Mouse (Mus musculus) heart, embryonic 13.5 days (tissue): ENCODE measurements around the gene Mpp2. TPM values are rescaled to one million over a fixed set of nuclear protein-coding genes. Genes with fewer than 3 reads are reported as not detected.

Experiments used
- ATAC-seq: fragments of 200-750 bp; cut with Nextera tagmentation; 2 replicates; pipeline ENCODE4 v1.8.0; 2017; ENCODE audit warnings: moderate TSS enrichment; ENCODE audit not compliant: insufficient number of reproducible peaks, low FRiP score, low TSS enrichment; ENCODE audit errors: extremely low read depth
- H3K27ac ChIP-seq: fragments of 300-500 bp; sonication (generic); replicated peaks from 2 replicates; pipeline ENCODE4 v1.5.1; 2015; ENCODE audit warnings: moderate library complexity, mild to moderate bottlenecking, inconsistent platforms
- H3K27me3 ChIP-seq: fragments of 300-500 bp; sonication (generic); replicated peaks from 2 replicates; pipeline ENCODE4 v1.6.1; 2015; ENCODE audit warnings: mild to moderate bottlenecking, inconsistent platforms
- H3K36me3 ChIP-seq: fragments of 300-500 bp; sonication (generic); 2 replicates; pipeline ENCODE4 v1.6.1; 2015; ENCODE audit warnings: mild to moderate bottlenecking, inconsistent platforms
- H3K4me1 ChIP-seq: fragments of 300-500 bp; sonication (generic); 2 replicates; pipeline ENCODE4 v1.6.1; 2015; ENCODE audit warnings: inconsistent platforms
- H3K4me2 ChIP-seq: fragments of 300-500 bp; sonication (generic); 2 replicates; pipeline ENCODE4 v1.6.1; 2015; ENCODE audit warnings: inconsistent platforms, mild to moderate bottlenecking, moderate library complexity
- H3K4me3 ChIP-seq: fragments of 300-500 bp; sonication (generic); 2 replicates; pipeline ENCODE4 v1.5.1; 2015; ENCODE audit warnings: moderate library complexity, mild to moderate bottlenecking, inconsistent platforms
- H3K9ac ChIP-seq: fragments of 300-500 bp; sonication (generic); 2 replicates; pipeline ENCODE4 v1.6.1; 2015; ENCODE audit warnings: inconsistent platforms, mild to moderate bottlenecking, moderate library complexity
- H3K9me3 ChIP-seq: fragments of 300-500 bp; sonication (generic); 2 replicates; pipeline ENCODE4 v1.6.1; 2016; ENCODE audit warnings: inconsistent platforms
- whole genome bisulfite sequencing: fragments of 180-500 bp; shearing (Covaris S2); methylation state at CpG from one replicate; pipeline ENCODE4 v1.1.7; 2015; ENCODE audit warnings: mixed read lengths; 5-methylcytosine and 5-hydroxymethylcytosine counted together
- polyA plus RNA-seq: library from polyadenylated mRNA; unstranded; fragments of >200 nt; fragmentation: Nextera tagmentation; extraction: Ambion mirVana; gene quantifications from 2 replicates; pipeline ENCODE4 v1.2.1, GENCODE M21; 2015

Gene Mpp2
- polyA plus RNA-seq, 1 experiment from 2014 or later: 11.0 TPM

DNA sequence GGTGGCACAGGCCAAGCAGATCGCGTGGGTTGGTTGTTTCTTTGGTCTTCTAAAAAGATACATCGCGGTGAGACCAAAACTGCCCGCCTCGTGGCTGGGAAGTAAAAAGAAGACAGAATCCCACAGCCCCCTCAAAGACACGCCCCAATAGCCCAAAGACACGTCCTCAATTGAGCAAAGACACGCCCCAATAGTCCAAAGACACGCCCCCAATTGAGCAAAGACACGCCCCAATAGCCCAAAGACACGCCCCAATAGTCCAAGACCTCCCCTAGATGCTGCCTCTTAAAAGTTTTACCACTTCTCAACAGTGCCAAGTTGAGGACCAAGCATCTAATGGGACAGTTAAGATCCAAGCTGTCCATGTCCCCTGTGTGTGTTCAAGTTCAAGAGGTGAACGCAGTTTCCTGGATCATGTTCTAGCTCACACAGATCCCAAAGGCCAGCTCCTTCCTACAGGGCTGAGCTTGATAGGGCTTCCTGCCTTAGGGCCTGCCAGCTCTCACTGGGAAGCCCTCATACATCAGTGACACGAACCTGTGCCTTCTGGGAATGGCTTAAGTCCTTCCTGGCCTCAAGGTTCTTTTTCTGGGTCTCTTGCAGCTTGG lies 38.3 kb downstream of the Mpp2 start:
- H3K27me3 ChIP-seq: no peaks in the 10 kb centered on the region
- ATAC-seq: no peak
- peak overlapping the region; percentile 80 for H3K27ac ChIP-seq
- H3K9me3 ChIP-seq: peaks cover 9% of the 10 kb centered on the region
- no peak overlapping the region for H3K4me2 ChIP-seq
- no peaks in the 10 kb centered on the region for H3K36me3 ChIP-seq
- no peak overlapping the region for H3K9ac ChIP-seq
- peaks cover 6% of the 10 kb centered on the region; the same call in 1 of the 2 replicates for H3K4me1 ChIP-seq
- WGBS: 44% methylated on average over 14 of the region's 14 CpGs
- H3K4me3 ChIP-seq: no peak overlapping the region

DNA sequence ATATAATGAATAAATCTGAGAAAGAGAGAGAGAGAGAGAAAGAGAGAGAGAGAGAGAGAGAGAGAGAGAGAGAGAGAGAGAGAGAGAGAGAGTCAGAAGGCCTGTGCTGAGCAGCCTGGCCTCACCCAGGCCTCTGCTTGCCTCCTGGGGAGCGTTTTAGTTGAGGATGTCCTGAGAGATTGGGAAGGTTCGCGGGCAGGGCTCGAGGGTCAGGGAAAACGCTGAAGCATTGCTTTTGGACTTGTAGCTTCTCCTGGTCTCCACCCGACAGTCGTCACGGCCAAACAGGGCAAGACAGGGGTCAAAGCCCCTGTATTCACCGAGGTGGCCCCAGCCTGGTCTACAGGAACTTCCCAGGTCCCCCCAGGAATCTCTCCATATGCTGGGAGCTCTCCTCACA lies 41.7 kb downstream of the Mpp2 start:
- H3K27me3 ChIP-seq: no peaks in the 10 kb centered on the region
- WGBS: 75% methylated on average over 9 of the region's 9 CpGs
- ATAC-seq: no peak
- no peak overlapping the region for H3K9ac ChIP-seq
- H3K36me3 ChIP-seq: no peaks in the 10 kb centered on the region
- no peak overlapping the region for H3K4me3 ChIP-seq
- peaks cover 9% of the 10 kb centered on the region for H3K9me3 ChIP-seq
- no peaks in the 10 kb centered on the region for H3K4me1 ChIP-seq
- no peak overlapping the region for H3K27ac ChIP-seq
- H3K4me2 ChIP-seq: no peak overlapping the region

- peaks cover under 1% of the 10 kb centered on the region; the same call in 1 of the 2 replicates for H3K4me1 ChIP-seq
Measured at GRCm38 (mm10) chr11:102044691-102045212, 43.6 kb downstream of the Mpp2 start.

GRCm38 (mm10) chr11:102043381-102043780 lies 44.9 kb downstream of the Mpp2 start:
- H3K9ac ChIP-seq: no peak overlapping the region
- no peak for ATAC-seq
- no peaks in the 10 kb centered on the region for H3K36me3 ChIP-seq
- H3K4me3 ChIP-seq: no peak overlapping the region
- WGBS: 75% methylated on average over 6 of the region's 6 CpGs
- peaks cover 3% of the 10 kb centered on the region; the same call in 1 of the 2 replicates for H3K4me1 ChIP-seq
- no peak overlapping the region for H3K27ac ChIP-seq
- H3K27me3 ChIP-seq: no peaks in the 10 kb centered on the region
- no peak overlapping the region for H3K4me2 ChIP-seq
- H3K9me3 ChIP-seq: peaks cover 9% of the 10 kb centered on the region

More at GRCm38 (mm10) chr11:102044691-102045212, 43.6 kb downstream of the Mpp2 start:
- WGBS: 78% methylated on average over 7 of the region's 7 CpGs
- no peak overlapping the region for H3K4me3 ChIP-seq
- ATAC-seq: no peak
- H3K9ac ChIP-seq: no peak overlapping the region
- H3K9me3 ChIP-seq: peaks cover 9% of the 10 kb centered on the region
- no peak overlapping the region for H3K27ac ChIP-seq
- no peak overlapping the region for H3K4me2 ChIP-seq
- no peaks in the 10 kb centered on the region for H3K36me3 ChIP-seq
- H3K27me3 ChIP-seq: no peaks in the 10 kb centered on the region

DNA sequence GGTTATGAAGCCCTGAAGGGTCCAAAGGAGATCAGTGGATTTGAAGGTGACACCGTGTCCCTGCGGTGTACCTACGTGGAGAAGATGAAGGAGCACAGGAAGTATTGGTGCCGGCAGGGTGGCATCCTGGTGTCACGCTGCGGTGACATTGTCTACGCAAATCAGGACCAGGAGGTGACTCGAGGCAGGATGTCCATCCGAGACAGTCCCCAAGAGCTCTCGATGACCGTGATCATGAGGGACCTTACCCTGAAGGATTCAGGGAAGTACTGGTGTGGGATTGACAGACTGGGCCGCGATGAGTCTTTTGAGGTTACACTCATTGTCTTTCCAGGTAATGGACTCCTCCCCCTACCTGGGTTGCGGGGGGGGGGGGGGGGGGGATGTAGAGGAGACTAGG lies 45.3 kb downstream of the Mpp2 start:
- no peak overlapping the region for H3K4me2 ChIP-seq
- 0 out of 2 replicates have a peak, but pooled peaks cover 1% of the 10 kb centered on the region for H3K27me3 ChIP-seq
- no peak overlapping the region for H3K4me3 ChIP-seq
- H3K27ac ChIP-seq: no peak overlapping the region
- 80% methylated on average over 13 of the region's 14 CpGs for WGBS
- H3K4me1 ChIP-seq: peaks cover 3% of the 10 kb centered on the region; the same call in 1 of the 2 replicates
- no peak overlapping the region for H3K9ac ChIP-seq
- no peak for ATAC-seq
- H3K36me3 ChIP-seq: no peaks in the 10 kb centered on the region
- peaks cover 9% of the 10 kb centered on the region for H3K9me3 ChIP-seq

- H3K27ac ChIP-seq: no peak within 1 kb of the TSS
- WGBS: 57% methylated on average over 5 of the region's 5 CpGs
- peak within 1 kb of the TSS; percentile 7; the same call in 1 of the 2 replicates for H3K4me2 ChIP-seq
Measured at GRCm38 (mm10) chr11:102041350-102041949, 46.9 kb downstream of the Mpp2 start, which contains the start of gene Cd300lg. Gene Cd300lg (plus strand): TSS chr11:102041509.

GRCm38 (mm10) chr11:102040646-102041045 lies 47.7 kb downstream of the Mpp2 start:
- Histone ChIP-seq H3K9me3 (peaks cover 4% of the 10 kb centered on the region), H3K4me2 (no peak overlapping the region), H3K27ac (no peak overlapping the region), H3K4me1 (peaks cover 3% of the 10 kb centered on the region; the same call in 1 of the 2 replicates), H3K36me3 (no peaks in the 10 kb centered on the region), H3K27me3 (0 out of 2 replicates have a peak, but pooled peaks cover 4% of the 10 kb centered on the region), H3K9ac (no peak overlapping the region), H3K4me3 (no peak overlapping the region)
- no peak for ATAC-seq
- 69% methylated on average over 4 of the region's 4 CpGs for WGBS

More at GRCm38 (mm10) chr11:102041350-102041949, 46.9 kb downstream of the Mpp2 start, which contains the start of gene Cd300lg:
- no peak for ATAC-seq
- no peak within 1 kb of the TSS for H3K9ac ChIP-seq
- no peaks in the 10 kb centered on the region for H3K36me3 ChIP-seq
- H3K4me3 ChIP-seq: 0 out of 2 replicates have a peak within 1 kb of the TSS, but pooled peaks have one; percentile 8
- peaks cover 3% of the 10 kb centered on the region; the same call in 1 of the 2 replicates for H3K4me1 ChIP-seq
- 0 out of 2 replicates have a peak, but pooled peaks cover 4% of the 10 kb centered on the region for H3K27me3 ChIP-seq
- H3K9me3 ChIP-seq: peaks cover 9% of the 10 kb centered on the region

DNA sequence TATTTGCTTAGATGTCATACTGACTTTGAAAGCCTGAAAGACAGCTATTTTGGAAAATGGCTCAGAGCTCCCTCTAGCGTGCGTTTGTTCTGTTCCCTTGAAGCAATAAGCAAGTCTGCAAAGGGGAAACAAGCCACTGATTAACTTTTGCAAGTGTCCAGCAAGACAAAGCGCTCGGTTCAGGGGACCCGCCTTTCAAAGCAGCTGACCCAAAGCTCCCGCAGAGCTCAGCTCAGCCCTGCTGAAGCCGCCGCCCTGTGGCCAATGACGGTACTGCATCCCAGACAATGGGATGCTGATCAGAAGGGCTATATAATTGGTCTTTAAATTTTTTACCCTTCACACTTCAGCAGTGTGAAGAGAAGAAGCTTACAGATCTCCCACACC lies 48.2 kb downstream of the Mpp2 start:
- H3K9ac ChIP-seq: no peak overlapping the region
- H3K9me3 ChIP-seq: no peaks in the 10 kb centered on the region
- under 1% methylated on average over 9 of the region's 9 CpGs for WGBS
- 0 out of 2 replicates have a peak, but pooled peaks cover 4% of the 10 kb centered on the region for H3K27me3 ChIP-seq
- H3K27ac ChIP-seq: no peak overlapping the region
- no peak overlapping the region for H3K4me3 ChIP-seq
- no peaks in the 10 kb centered on the region for H3K36me3 ChIP-seq
- no peak for ATAC-seq
- H3K4me2 ChIP-seq: no peak overlapping the region
- H3K4me1 ChIP-seq: peaks cover 3% of the 10 kb centered on the region; the same call in 1 of the 2 replicates

DNA sequence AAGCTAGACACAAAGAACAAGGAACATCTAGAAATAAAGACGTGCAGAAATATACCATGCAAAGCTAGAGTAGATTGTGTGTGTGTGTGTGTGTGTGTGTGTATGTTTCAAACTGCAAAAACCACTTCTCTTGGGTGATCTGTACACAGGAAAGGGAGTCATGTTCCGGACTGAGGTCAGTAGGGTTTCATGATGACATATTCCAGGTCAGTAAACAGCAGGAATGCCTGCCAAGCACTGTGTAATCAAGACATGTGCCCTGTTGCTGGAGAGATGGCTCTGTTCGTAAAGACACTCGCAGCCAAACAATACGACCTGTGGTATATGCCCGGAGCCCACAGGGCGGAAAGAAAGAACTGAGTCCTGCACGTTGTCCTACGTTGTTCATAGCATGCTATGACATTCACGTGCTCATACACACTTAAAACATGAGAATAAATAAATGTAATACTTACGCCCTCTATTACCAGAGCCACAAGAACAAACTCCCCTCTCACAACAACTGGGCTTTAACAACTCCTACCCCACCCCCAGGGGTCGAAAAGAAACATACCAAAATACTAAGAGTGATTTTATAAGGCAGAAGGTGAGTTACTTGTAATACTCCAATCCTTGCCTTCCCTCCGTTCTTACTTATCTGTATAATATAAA lies 48.7 kb downstream of the Mpp2 start:
- ATAC-seq: no peak

DNA sequence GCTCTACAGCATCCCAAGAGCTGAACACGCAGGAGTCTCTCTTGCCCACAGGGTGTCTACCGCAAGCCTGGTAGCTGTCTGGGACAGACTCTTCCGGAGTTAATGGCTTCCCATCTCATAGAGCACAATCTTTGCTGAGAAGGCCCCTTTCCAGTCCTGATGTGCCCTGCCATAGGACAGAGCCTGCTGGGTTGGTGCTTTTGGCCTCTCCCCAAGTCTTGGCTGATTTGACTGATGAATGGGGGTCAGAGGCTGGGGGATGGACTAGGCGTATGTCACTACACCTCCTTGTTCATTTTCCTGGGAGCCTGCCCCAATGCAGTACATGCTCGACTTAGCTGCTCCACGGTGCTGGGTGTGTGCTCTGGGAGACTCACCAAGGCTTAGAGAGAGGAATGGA lies 50.5 kb downstream of the Mpp2 start:
- Histone ChIP-seq H3K27me3 (0 out of 2 replicates have a peak, but pooled peaks cover 4% of the 10 kb centered on the region), H3K9me3 (no peaks in the 10 kb centered on the region), H3K4me2 (no peak overlapping the region), H3K27ac (no peak overlapping the region), H3K4me1 (peaks cover 3% of the 10 kb centered on the region; the same call in 1 of the 2 replicates), H3K4me3 (no peak overlapping the region), H3K36me3 (no peaks in the 10 kb centered on the region), H3K9ac (no peak overlapping the region)
- WGBS: 79% methylated on average over 6 of the region's 6 CpGs
- ATAC-seq: no peak

More for the DNA sequence above, 48.7 kb downstream of the Mpp2 start:
- Histone ChIP-seq H3K4me3 (no peak overlapping the region), H3K4me2 (no peak overlapping the region), H3K27ac (no peak overlapping the region), H3K9ac (0 out of 2 replicates have a peak overlapping the region, but pooled peaks have one; percentile 40), H3K4me1 (peaks cover 3% of the 10 kb centered on the region; the same call in 1 of the 2 replicates), H3K9me3 (no peaks in the 10 kb centered on the region), H3K27me3 (0 out of 2 replicates have a peak, but pooled peaks cover 4% of the 10 kb centered on the region), H3K36me3 (no peaks in the 10 kb centered on the region)
- 63% methylated on average over 13 of the region's 13 CpGs for WGBS

DNA sequence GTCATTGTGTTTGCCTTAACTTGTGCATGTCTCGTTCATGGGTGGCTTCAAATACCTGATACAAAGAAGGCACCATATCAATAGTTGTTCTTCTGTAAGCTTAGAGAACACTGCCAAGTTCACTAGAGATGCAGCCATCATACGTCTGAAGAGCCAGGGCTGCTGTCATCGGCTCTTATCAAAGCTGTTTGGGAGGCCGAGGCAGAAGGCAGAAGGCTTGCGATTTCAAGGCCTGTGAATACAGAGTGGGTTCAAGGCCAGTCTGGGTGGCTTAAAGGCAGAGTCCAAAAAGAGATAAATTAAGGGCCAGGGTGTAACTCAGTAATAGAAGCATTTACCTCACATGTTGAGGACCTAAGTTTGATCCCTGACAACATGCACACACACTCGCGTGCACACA lies 52.0 kb downstream of the Mpp2 start:
- no peak overlapping the region for H3K4me2 ChIP-seq
- no peaks in the 10 kb centered on the region for H3K36me3 ChIP-seq
- no peak for ATAC-seq
- no peak overlapping the region for H3K9ac ChIP-seq
- H3K27me3 ChIP-seq: 0 out of 2 replicates have a peak, but pooled peaks cover 4% of the 10 kb centered on the region
- WGBS: 43% methylated on average over 7 of the region's 7 CpGs
- no peak overlapping the region for H3K4me3 ChIP-seq
- peaks cover 3% of the 10 kb centered on the region; the same call in 1 of the 2 replicates for H3K4me1 ChIP-seq
- H3K27ac ChIP-seq: no peak overlapping the region
- no peaks in the 10 kb centered on the region for H3K9me3 ChIP-seq
